Mouse (Mus musculus): Measurements from ENCODE around the gene Aes. TPM values are rescaled to one million over a fixed set of nuclear protein-coding genes. Genes with fewer than 3 reads are reported as not detected.

The Aes gene
- polyA plus RNA-seq, 1 experiment from 2014 or later, result 343 TPM

DNA sequence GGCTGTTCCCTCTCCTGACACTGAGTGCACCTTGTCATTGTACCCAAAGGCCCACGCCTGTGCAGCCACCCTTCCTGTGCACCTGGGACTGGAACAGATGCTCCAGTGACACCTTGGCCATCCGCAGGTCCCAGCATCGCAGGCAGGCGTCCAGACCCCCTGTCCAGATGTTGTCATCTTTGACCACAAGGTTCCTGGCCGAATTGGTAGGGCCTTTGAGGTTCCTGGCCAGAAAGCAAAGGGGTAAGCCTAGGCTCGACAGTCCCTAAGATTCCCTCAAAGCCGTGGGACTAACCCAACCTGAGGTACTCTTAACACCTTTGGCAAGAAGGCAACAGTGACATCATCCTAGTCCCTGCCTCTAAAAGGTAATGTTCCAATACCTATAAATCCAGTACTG lies 33.3 kb downstream of the Aes start:
- no peaks in the 10 kb centered on the region for H3K9me3 ChIP-seq (ENCODE audit: control insufficient read depth, low read length)
- no peak overlapping the region for H3K4me2 ChIP-seq (ENCODE audit: low read depth, severe bottlenecking)
- H3K9ac ChIP-seq (ENCODE audit: low read length), result no peak overlapping the region
- WGBS, result 80% methylated on average over 7 of the region's 7 CpGs
- ATAC-seq (ENCODE audit: insufficient number of reproducible peaks, low FRiP score, low TSS enrichment, low read depth) (no peak), DNase-seq (ENCODE audit: low spot score) (no peak)
- no peak overlapping the region for H3K4me3 ChIP-seq (ENCODE audit: low read depth, low read length)
- peaks cover 22% of the 10 kb centered on the region for H3K4me1 ChIP-seq (ENCODE audit: control insufficient read depth, insufficient read depth, low read length)
- no peak overlapping the region for H3K27ac ChIP-seq (replicated peaks; ENCODE audit: low read depth, low read length)
- H3K27me3 ChIP-seq (ENCODE audit: control insufficient read depth, insufficient read depth, low read length), result peaks cover 3% of the 10 kb centered on the region; the same call in 1 of the 2 replicates
- H3K36me3 ChIP-seq (ENCODE audit: control insufficient read depth, insufficient read depth, low read length), result no peaks in the 10 kb centered on the region

DNA sequence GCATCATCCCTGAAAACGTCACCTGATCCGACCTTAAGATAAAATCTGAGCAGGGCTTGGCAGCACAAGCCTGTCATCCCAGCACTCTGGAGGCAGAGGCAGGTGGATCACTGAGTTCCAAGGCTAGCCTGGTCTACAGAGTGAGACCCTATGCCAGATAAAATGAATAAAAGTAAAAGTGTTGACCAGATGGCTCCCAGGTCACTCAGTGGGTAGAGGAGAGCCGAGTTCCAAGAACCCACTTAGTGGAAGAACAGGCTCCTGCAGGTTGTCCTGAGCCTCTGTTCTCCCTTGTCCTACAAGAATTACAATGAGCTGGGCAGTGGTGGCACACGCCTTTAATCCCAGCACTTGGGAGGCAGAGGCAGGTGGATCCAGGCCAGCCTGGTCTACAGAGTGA lies 33.9 kb downstream of the Aes start:
- WGBS, result 70% methylated on average over 4 of the region's 4 CpGs

DNA sequence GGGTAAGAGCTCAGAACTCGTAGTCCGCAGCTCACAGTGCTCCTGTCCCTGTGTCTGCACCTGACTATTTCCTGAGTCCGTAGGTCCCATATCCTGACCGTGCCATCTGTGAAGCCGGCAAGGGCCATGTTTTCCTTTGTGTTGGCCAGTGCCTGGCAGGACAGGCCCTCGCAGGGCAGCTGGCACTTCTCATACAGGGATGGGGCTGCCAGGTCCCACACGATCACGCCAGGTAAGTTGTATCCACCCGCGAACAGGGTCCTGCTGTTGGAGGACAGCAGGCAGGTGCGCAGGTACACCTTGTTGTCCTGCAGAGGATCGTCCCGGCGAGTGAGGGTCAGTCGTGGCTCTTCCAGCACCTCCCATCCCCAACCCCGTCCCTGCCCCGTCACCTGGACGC lies 34.6 kb downstream of the Aes start:
- H3K36me3 ChIP-seq (ENCODE audit: control insufficient read depth, insufficient read depth, low read length), result no peaks in the 10 kb centered on the region
- ATAC-seq (ENCODE audit: insufficient number of reproducible peaks, low FRiP score, low TSS enrichment, low read depth) (no peak), DNase-seq (ENCODE audit: low spot score) (no peak)
- H3K4me1 ChIP-seq (ENCODE audit: control insufficient read depth, insufficient read depth, low read length), result peaks cover 26% of the 10 kb centered on the region
- H3K9ac ChIP-seq (ENCODE audit: low read length), result no peak overlapping the region
- no peak overlapping the region for H3K27ac ChIP-seq (replicated peaks; ENCODE audit: low read depth, low read length)
- H3K4me2 ChIP-seq (ENCODE audit: low read depth, severe bottlenecking), result no peak overlapping the region
- H3K9me3 ChIP-seq (ENCODE audit: control insufficient read depth, low read length), result no peaks in the 10 kb centered on the region
- WGBS, result 71% methylated on average over 18 of the region's 18 CpGs
- H3K4me3 ChIP-seq (ENCODE audit: low read depth, low read length), result no peak overlapping the region
- peaks cover 3% of the 10 kb centered on the region; the same call in 1 of the 2 replicates for H3K27me3 ChIP-seq (ENCODE audit: control insufficient read depth, insufficient read depth, low read length)

More for the DNA sequence above, 33.9 kb downstream of the Aes start:
- Histone ChIP-seq H3K36me3 (ENCODE audit: control insufficient read depth, insufficient read depth, low read length) (no peaks in the 10 kb centered on the region), H3K27ac (replicated peaks; ENCODE audit: low read depth, low read length) (no peak overlapping the region), H3K9ac (ENCODE audit: low read length) (no peak overlapping the region), H3K4me1 (ENCODE audit: control insufficient read depth, insufficient read depth, low read length) (peaks cover 22% of the 10 kb centered on the region), H3K27me3 (ENCODE audit: control insufficient read depth, insufficient read depth, low read length) (peaks cover 3% of the 10 kb centered on the region; the same call in 1 of the 2 replicates), H3K9me3 (ENCODE audit: control insufficient read depth, low read length) (no peaks in the 10 kb centered on the region), H3K4me2 (ENCODE audit: low read depth, severe bottlenecking) (no peak overlapping the region), H3K4me3 (ENCODE audit: low read depth, low read length) (no peak overlapping the region)
- DNase-seq (ENCODE audit: low spot score) (no peak), ATAC-seq (ENCODE audit: insufficient number of reproducible peaks, low FRiP score, low TSS enrichment, low read depth) (no peak)

DNA sequence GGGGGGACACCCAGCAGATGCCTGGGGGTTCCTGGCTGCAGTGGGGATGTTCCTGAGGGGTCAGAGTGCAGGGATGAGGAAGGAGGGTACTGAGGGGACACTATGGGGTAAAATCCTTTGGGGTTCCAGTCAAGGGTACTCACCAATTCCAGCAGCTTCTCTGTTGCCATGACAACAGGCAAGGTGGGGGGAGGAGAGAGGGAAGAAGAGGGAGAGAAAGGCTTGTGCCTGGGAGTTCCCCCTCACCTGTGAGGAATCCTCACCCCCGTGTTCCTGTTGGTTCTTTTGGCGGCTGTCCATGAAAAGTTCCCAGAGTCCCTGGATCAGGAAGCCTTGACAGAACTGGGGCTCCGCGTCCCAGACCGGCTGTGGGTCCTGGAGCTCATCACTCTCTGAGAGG lies 36.3 kb downstream of the Aes start:
- Histone ChIP-seq H3K27ac (replicated peaks; ENCODE audit: low read depth, low read length) (no peak overlapping the region), H3K4me2 (ENCODE audit: low read depth, severe bottlenecking) (no peak overlapping the region), H3K4me3 (ENCODE audit: low read depth, low read length) (no peak overlapping the region), H3K36me3 (ENCODE audit: control insufficient read depth, insufficient read depth, low read length) (no peaks in the 10 kb centered on the region), H3K9ac (ENCODE audit: low read length) (no peak overlapping the region; the same call in 1 of the 2 replicates), H3K4me1 (ENCODE audit: control insufficient read depth, insufficient read depth, low read length) (peaks cover 33% of the 10 kb centered on the region), H3K9me3 (ENCODE audit: control insufficient read depth, low read length) (no peaks in the 10 kb centered on the region), H3K27me3 (ENCODE audit: control insufficient read depth, insufficient read depth, low read length) (peaks cover 3% of the 10 kb centered on the region; the same call in 1 of the 2 replicates)
- 45% methylated on average over 5 of the region's 5 CpGs for WGBS
- no peak for ATAC-seq (ENCODE audit: insufficient number of reproducible peaks, low FRiP score, low TSS enrichment, low read depth)
- DNase-seq (ENCODE audit: low spot score), result no peak

- H3K36me3 ChIP-seq (ENCODE audit: control insufficient read depth, insufficient read depth, low read length), result no peaks in the 10 kb centered on the region
- peak overlapping the region; percentile 28; the same call in 1 of the 2 replicates for H3K9ac ChIP-seq (ENCODE audit: low read length)
- H3K27ac ChIP-seq (replicated peaks; ENCODE audit: low read depth, low read length), result peak overlapping the region; percentile 77
- no peaks in the 10 kb centered on the region for H3K9me3 ChIP-seq (ENCODE audit: control insufficient read depth, low read length)
- H3K27me3 ChIP-seq (ENCODE audit: control insufficient read depth, insufficient read depth, low read length), result peaks cover 3% of the 10 kb centered on the region; the same call in 1 of the 2 replicates
- DNase-seq (ENCODE audit: low spot score) (peak; percentile 58), ATAC-seq (ENCODE audit: insufficient number of reproducible peaks, low FRiP score, low TSS enrichment, low read depth) (no peak)
- H3K4me2 ChIP-seq (ENCODE audit: low read depth, severe bottlenecking), result peak overlapping the region; percentile 43
- H3K4me1 ChIP-seq (ENCODE audit: control insufficient read depth, insufficient read depth, low read length), result peaks cover 40% of the 10 kb centered on the region
- no peak overlapping the region for H3K4me3 ChIP-seq (ENCODE audit: low read depth, low read length)
- 0% methylated on average over 10 of the region's 10 CpGs for WGBS
Measured at GRCm38 (mm10) chr10:81596611-81597010, 37.3 kb downstream of the Aes start.

GRCm38 (mm10) chr10:81597137-81597950 lies 38.1 kb downstream of the Aes start:
- H3K9me3 ChIP-seq (ENCODE audit: control insufficient read depth, low read length), result no peaks in the 10 kb centered on the region
- WGBS, result 2% methylated on average over 12 of the region's 12 CpGs
- H3K36me3 ChIP-seq (ENCODE audit: control insufficient read depth, insufficient read depth, low read length), result no peaks in the 10 kb centered on the region
- H3K9ac ChIP-seq (ENCODE audit: low read length), result peak overlapping the region; percentile 28
- peak overlapping the region; percentile 6; the same call in 1 of the 2 replicates for H3K4me3 ChIP-seq (ENCODE audit: low read depth, low read length)
- peak overlapping the region; percentile 43 for H3K4me2 ChIP-seq (ENCODE audit: low read depth, severe bottlenecking)
- DNase-seq (ENCODE audit: low spot score) (peak; percentile 63), ATAC-seq (ENCODE audit: insufficient number of reproducible peaks, low FRiP score, low TSS enrichment, low read depth) (peak; percentile 19; the same call in 1 of the 2 replicates)
- peaks cover 43% of the 10 kb centered on the region for H3K4me1 ChIP-seq (ENCODE audit: control insufficient read depth, insufficient read depth, low read length)
- H3K27ac ChIP-seq (replicated peaks; ENCODE audit: low read depth, low read length), result peak overlapping the region; percentile 77; the same call in 1 of the 2 replicates
- H3K27me3 ChIP-seq (ENCODE audit: control insufficient read depth, insufficient read depth, low read length), result peaks cover 3% of the 10 kb centered on the region; the same call in 1 of the 2 replicates

DNA sequence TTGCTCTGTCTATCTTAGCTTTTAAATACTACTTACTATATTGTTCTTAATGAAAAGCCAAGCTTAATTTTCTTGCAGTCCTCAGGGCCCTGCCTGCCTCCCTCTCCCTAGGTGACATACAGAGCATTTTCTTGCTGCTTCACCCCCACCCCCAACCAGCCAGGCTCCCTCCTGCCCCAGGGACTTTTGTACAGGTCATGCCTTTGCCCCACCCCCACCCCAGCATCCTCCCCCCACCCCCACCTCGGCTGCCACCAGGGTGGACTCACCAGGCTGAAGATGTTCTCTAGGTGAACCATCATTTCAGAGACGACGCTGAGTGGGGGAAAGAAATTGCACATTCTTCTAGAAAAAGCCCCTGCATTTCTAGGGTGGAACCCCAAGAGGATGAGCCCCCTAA lies 39.1 kb downstream of the Aes start:
- Histone ChIP-seq H3K27me3 (ENCODE audit: control insufficient read depth, insufficient read depth, low read length) (peaks cover 3% of the 10 kb centered on the region; the same call in 1 of the 2 replicates), H3K9ac (ENCODE audit: low read length) (no peak overlapping the region), H3K4me1 (ENCODE audit: control insufficient read depth, insufficient read depth, low read length) (peaks cover 48% of the 10 kb centered on the region), H3K9me3 (ENCODE audit: control insufficient read depth, low read length) (no peaks in the 10 kb centered on the region), H3K36me3 (ENCODE audit: control insufficient read depth, insufficient read depth, low read length) (no peaks in the 10 kb centered on the region), H3K4me2 (ENCODE audit: low read depth, severe bottlenecking) (no peak overlapping the region), H3K4me3 (ENCODE audit: low read depth, low read length) (no peak overlapping the region), H3K27ac (replicated peaks; ENCODE audit: low read depth, low read length) (no peak overlapping the region)
- DNase-seq (ENCODE audit: low spot score), result no peak
- no peak for ATAC-seq (ENCODE audit: insufficient number of reproducible peaks, low FRiP score, low TSS enrichment, low read depth)
- 31% methylated on average over 3 of the region's 3 CpGs for WGBS

GRCm38 (mm10) chr10:81598871-81599270 lies 39.6 kb downstream of the Aes start:
- no peak overlapping the region for H3K27ac ChIP-seq (replicated peaks; ENCODE audit: low read depth, low read length)

More at GRCm38 (mm10) chr10:81598871-81599270, 39.6 kb downstream of the Aes start:
- H3K4me1 ChIP-seq (ENCODE audit: control insufficient read depth, insufficient read depth, low read length), result peaks cover 48% of the 10 kb centered on the region
- no peak overlapping the region for H3K4me3 ChIP-seq (ENCODE audit: low read depth, low read length)
- H3K27me3 ChIP-seq (ENCODE audit: control insufficient read depth, insufficient read depth, low read length), result peaks cover 3% of the 10 kb centered on the region; the same call in 1 of the 2 replicates
- 22% methylated on average over 6 of the region's 6 CpGs for WGBS
- H3K9ac ChIP-seq (ENCODE audit: low read length), result no peak overlapping the region
- no peaks in the 10 kb centered on the region for H3K9me3 ChIP-seq (ENCODE audit: control insufficient read depth, low read length)
- H3K36me3 ChIP-seq (ENCODE audit: control insufficient read depth, insufficient read depth, low read length), result no peaks in the 10 kb centered on the region
- no peak for DNase-seq (ENCODE audit: low spot score)
- no peak overlapping the region for H3K4me2 ChIP-seq (ENCODE audit: low read depth, severe bottlenecking)
- ATAC-seq (ENCODE audit: insufficient number of reproducible peaks, low FRiP score, low TSS enrichment, low read depth), result no peak

Data from limb, embryonic 11.5 days (tissue).